Mouse (Mus musculus) embryonic fibroblast, embryonic 13.5 days (primary cell): ENCODE measurements around the gene Rgma.

Source experiments
- CTCF ChIP-seq: IDR thresholded peaks from 2 replicates; pipeline ENCODE4 v1.5.1; 2011; ENCODE audit warnings: mild to moderate bottlenecking, control low read depth, low read length, moderate library complexity, borderline replicate concordance; ENCODE audit not compliant: insufficient read depth
- POLR2A ChIP-seq: IDR thresholded peaks from 2 replicates; pipeline ENCODE4 v1.6.1; 2011; ENCODE audit warnings: low read depth, mild to moderate bottlenecking, control low read depth, low read length, moderate library complexity

DNA sequence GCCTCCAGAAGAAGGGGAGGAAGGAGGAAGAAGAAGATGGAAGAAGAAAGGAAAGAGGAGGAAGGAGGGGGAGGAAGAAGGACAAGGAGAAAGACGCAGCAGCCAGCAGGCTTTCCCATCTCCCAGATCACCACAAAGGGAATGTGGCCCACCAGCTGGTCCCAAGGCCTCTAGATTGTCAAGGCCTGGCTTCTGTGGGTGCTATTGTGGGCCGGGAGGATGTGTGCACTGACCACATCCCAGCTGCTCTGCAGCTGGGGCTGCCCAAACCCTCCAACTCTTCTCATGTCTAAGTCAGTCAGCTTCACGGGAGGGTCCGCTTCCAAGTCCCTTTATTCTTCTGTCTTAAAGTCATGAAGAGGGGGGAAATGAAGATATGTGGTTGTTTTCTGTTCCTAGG lies 5.3 kb upstream of the Rgma start:
- TF ChIP-seq CTCF: no peak
- no peak for TF ChIP-seq POLR2A
